Mouse (Mus musculus): ENCODE results near the gene Cstf3. TPM values are rescaled to one million over a fixed set of nuclear protein-coding genes. Genes with fewer than 3 reads are reported as not detected.

The Cstf3 gene
- total RNA-seq, 1 experiment = 31.8 TPM

DNA sequence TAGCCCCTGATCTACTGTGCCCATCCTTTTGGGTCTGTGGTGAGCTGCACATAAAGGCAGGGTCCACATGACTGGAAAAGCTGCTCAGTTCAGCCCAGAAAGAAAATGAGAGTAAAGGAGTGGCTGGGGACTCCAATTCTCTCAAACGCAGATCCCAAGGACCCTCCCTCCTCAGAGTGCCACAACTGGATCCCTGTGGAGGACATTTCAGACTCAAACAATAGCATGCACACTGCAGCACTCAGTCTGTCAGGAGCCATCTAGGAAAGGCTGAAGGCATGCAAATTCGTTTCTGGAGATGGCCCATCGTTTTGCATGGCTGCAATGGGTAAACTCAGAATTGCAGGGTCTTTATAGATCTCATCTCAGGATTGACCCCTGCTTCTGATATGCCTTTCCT is 112.8 kb downstream of the Cstf3 start:
- TF ChIP-seq HCFC1 (IDR thresholded peaks at IDR 0.05; ENCODE audit: borderline replicate concordance, insufficient read depth, low read length) (no peak), ZNF384 (IDR thresholded peaks at IDR 0.05; ENCODE audit: low read depth, low read length) (no peak), ZC3H11A (IDR thresholded peaks at IDR 0.05; ENCODE audit: borderline replicate concordance, low read depth, low read length) (no peak), CHD2 (IDR thresholded peaks at IDR 0.05; ENCODE audit: low read depth, low read length) (no peak), MAFK (IDR thresholded peaks at IDR 0.05; ENCODE audit: insufficient read depth, low read depth, low read length) (no peak)

GRCm38 (mm10) chr2:104704355-104704754 is 114.0 kb downstream of the Cstf3 start:
- no peak overlapping the region for H3K27ac ChIP-seq (ENCODE audit: insufficient read depth, low read depth, low read length, poor library complexity, severe bottlenecking)
- H3K4me1 ChIP-seq (ENCODE audit: control insufficient read depth in 2 of 2, insufficient read depth in 2 of 2, low read length in 2 of 2, poor library complexity in 1 of 2) = peaks cover 0 to 5% of the 10 kb centered on the region in 2 experiments; a peak in 1 of 4 replicates
- no peaks in the 10 kb centered on the region for H3K9me3 ChIP-seq (ENCODE audit: control insufficient read depth, insufficient read depth, low read depth, low read length)
- no peaks in the 10 kb centered on the region for H3K36me3 ChIP-seq (ENCODE audit: control insufficient read depth, insufficient read depth, low read length, poor library complexity, severe bottlenecking)
- TF ChIP-seq ZC3H11A (IDR thresholded peaks at IDR 0.05; ENCODE audit: borderline replicate concordance, low read depth, low read length) = no peak
- TF ChIP-seq HCFC1 (IDR thresholded peaks at IDR 0.05; ENCODE audit: borderline replicate concordance, insufficient read depth, low read length) = no peak
- no peak for TF ChIP-seq CHD2 (IDR thresholded peaks at IDR 0.05; ENCODE audit: low read depth, low read length)
- TF ChIP-seq MAFK (IDR thresholded peaks at IDR 0.05; ENCODE audit: insufficient read depth, low read depth, low read length) = no peak
- in situ Hi-C loops (cut with MboI; ENCODE audit: low sequenced_read_pairs in 2 of 2, unreplicated experiment in 2 of 2) = no loop called here
- no peak overlapping the region for H3K4me3 ChIP-seq (ENCODE audit: insufficient read depth in 1 of 2, low read depth in 1 of 2, low read length in 2 of 2, poor library complexity in 1 of 2, severe bottlenecking in 1 of 2)
- no peak for DNase-seq (ENCODE audit: low read depth, low spot score)
- H3K9ac ChIP-seq (ENCODE audit: insufficient read depth, low read depth, low read length, poor library complexity, severe bottlenecking) = no peak overlapping the region

More for the DNA sequence above, 112.8 kb downstream of the Cstf3 start:
- no peak overlapping the region for H3K27ac ChIP-seq (ENCODE audit: insufficient read depth, low read depth, low read length, poor library complexity, severe bottlenecking)
- H3K36me3 ChIP-seq (ENCODE audit: control insufficient read depth, insufficient read depth, low read length, poor library complexity, severe bottlenecking) = no peaks in the 10 kb centered on the region
- no peaks in the 10 kb centered on the region for H3K9me3 ChIP-seq (ENCODE audit: control insufficient read depth, insufficient read depth, low read depth, low read length)
- H3K9ac ChIP-seq (ENCODE audit: insufficient read depth, low read depth, low read length, poor library complexity, severe bottlenecking) = no peak overlapping the region
- DNase-seq (ENCODE audit: low read depth, low spot score) = no peak
- no peak overlapping the region for H3K4me3 ChIP-seq (ENCODE audit: insufficient read depth in 1 of 2, low read depth in 1 of 2, low read length in 2 of 2, poor library complexity in 1 of 2, severe bottlenecking in 1 of 2)
- peaks cover 0 to 5% of the 10 kb centered on the region in 2 experiments; a peak in 1 of 4 replicates for H3K4me1 ChIP-seq (ENCODE audit: control insufficient read depth in 2 of 2, insufficient read depth in 2 of 2, low read length in 2 of 2, poor library complexity in 1 of 2)
- in situ Hi-C loops (cut with MboI; ENCODE audit: low sequenced_read_pairs in 2 of 2, unreplicated experiment in 2 of 2) = no loop called here

- no peak overlapping the region for H3K27ac ChIP-seq (ENCODE audit: insufficient read depth, low read depth, low read length, poor library complexity, severe bottlenecking)
- H3K4me1 ChIP-seq (ENCODE audit: control insufficient read depth in 2 of 2, insufficient read depth in 2 of 2, low read length in 2 of 2, poor library complexity in 1 of 2) = peaks cover 0 to 2% of the 10 kb centered on the region in 2 experiments; a peak in 1 of 4 replicates
- in situ Hi-C loops (cut with MboI; ENCODE audit: low sequenced_read_pairs in 2 of 2, unreplicated experiment in 2 of 2) = no loop called here
- H3K9me3 ChIP-seq (ENCODE audit: control insufficient read depth, insufficient read depth, low read depth, low read length) = no peaks in the 10 kb centered on the region
- no peak for DNase-seq (ENCODE audit: low read depth, low spot score)
- H3K4me3 ChIP-seq (ENCODE audit: insufficient read depth in 1 of 2, low read depth in 1 of 2, low read length in 2 of 2, poor library complexity in 1 of 2, severe bottlenecking in 1 of 2) = no peak overlapping the region
- H3K36me3 ChIP-seq (ENCODE audit: control insufficient read depth, insufficient read depth, low read length, poor library complexity, severe bottlenecking) = no peaks in the 10 kb centered on the region
- no peak overlapping the region for H3K9ac ChIP-seq (ENCODE audit: insufficient read depth, low read depth, low read length, poor library complexity, severe bottlenecking)
- peak; percentile 50 for TF ChIP-seq ZNF384 (IDR thresholded peaks at IDR 0.05; ENCODE audit: low read depth, low read length)
- TF ChIP-seq MAFK (IDR thresholded peaks at IDR 0.05; ENCODE audit: insufficient read depth, low read depth, low read length) = no peak
These were observed 119.5 kb downstream of the Cstf3 start for GRCm38 (mm10) chr2:104709786-104710337.

GRCm38 (mm10) chr2:104710670-104711370 is 120.5 kb downstream of the Cstf3 start:
- in situ Hi-C loops (cut with MboI; ENCODE audit: low sequenced_read_pairs in 2 of 2, unreplicated experiment in 2 of 2) = no loop called here
- H3K9me3 ChIP-seq (ENCODE audit: control insufficient read depth, insufficient read depth, low read depth, low read length) = no peaks in the 10 kb centered on the region
- H3K9ac ChIP-seq (ENCODE audit: insufficient read depth, low read depth, low read length, poor library complexity, severe bottlenecking) = no peak overlapping the region
- H3K27ac ChIP-seq (ENCODE audit: insufficient read depth, low read depth, low read length, poor library complexity, severe bottlenecking) = no peak overlapping the region
- H3K4me3 ChIP-seq (ENCODE audit: insufficient read depth in 1 of 2, low read depth in 1 of 2, low read length in 2 of 2, poor library complexity in 1 of 2, severe bottlenecking in 1 of 2) = peak overlapping the region in 1 of 2 experiments; percentile 92; a peak in 1 of 4 replicates
- no peaks in the 10 kb centered on the region for H3K36me3 ChIP-seq (ENCODE audit: control insufficient read depth, insufficient read depth, low read length, poor library complexity, severe bottlenecking)
- no peak for DNase-seq (ENCODE audit: low read depth, low spot score)
- TF ChIP-seq ZC3H11A (IDR thresholded peaks at IDR 0.05; ENCODE audit: borderline replicate concordance, low read depth, low read length) = no peak
- no peak for TF ChIP-seq ZNF384 (IDR thresholded peaks at IDR 0.05; ENCODE audit: low read depth, low read length)
- TF ChIP-seq MAFK (IDR thresholded peaks at IDR 0.05; ENCODE audit: insufficient read depth, low read depth, low read length) = no peak
- no peak for TF ChIP-seq CHD2 (IDR thresholded peaks at IDR 0.05; ENCODE audit: low read depth, low read length)
- no peak for TF ChIP-seq HCFC1 (IDR thresholded peaks at IDR 0.05; ENCODE audit: borderline replicate concordance, insufficient read depth, low read length)
- H3K4me1 ChIP-seq (ENCODE audit: control insufficient read depth in 2 of 2, insufficient read depth in 2 of 2, low read length in 2 of 2, poor library complexity in 1 of 2) = peaks cover 0 to 2% of the 10 kb centered on the region in 2 experiments; a peak in 1 of 4 replicates

Data from ES-E14 (cell line).